Comparison of ENCODE assay signal across 8 mouse cellular contexts in genomic region chr14:105898266-105899111, GRCm38 (mm10). TPM values are rescaled to one million over a fixed set of nuclear protein-coding genes. Genes with fewer than 3 reads are reported as not detected.
DNase-seq lines count a peak whose midpoint lies in the region; ATAC-seq and TF ChIP-seq lines count a peak whose summit lies in the region.

No protein-coding gene starts in this region.

- H3K4me3 ChIP-seq in erythroblast, embryonic 14.5 days (replicated peaks) = peak overlapping the region; percentile 56
- peak overlapping the region; percentile 80 for H3K4me3 ChIP-seq in embryonic facial prominence, embryonic 15.5 days (replicated peaks)
- peak overlapping the region; percentile 91 for H3K4me3 ChIP-seq in heart, embryonic 11.5 days (ENCODE audit: low read depth, low read length)
- peak overlapping the region; percentile 90 for H3K4me3 ChIP-seq in kidney, embryonic 15.5 days (replicated peaks)
- H3K4me3 ChIP-seq in limb, embryonic 14.5 days (replicated peaks; ENCODE audit: low read length) = peak overlapping the region; percentile 91
- H3K4me3 ChIP-seq in midbrain, embryonic 15.5 days = peak overlapping the region; percentile 91

- under 1% methylated on average over 58 of the region's 58 CpGs for WGBS in embryonic facial prominence, embryonic 15.5 days
- under 1% methylated on average over 58 of the region's 58 CpGs for WGBS in heart, embryonic 11.5 days (ENCODE audit: insufficient replicate concordance)
- WGBS in kidney, embryonic 15.5 days = under 1% methylated on average over 58 of the region's 58 CpGs
- 2% methylated on average over 58 of the region's 58 CpGs for WGBS in limb, embryonic 14.5 days
- WGBS in midbrain, embryonic 15.5 days = under 1% methylated on average over 58 of the region's 58 CpGs

- H3K4me1 ChIP-seq in erythroblast, embryonic 14.5 days (ENCODE audit: control insufficient read depth) = peaks cover 13% of the 10 kb centered on the region
- peaks cover 7% of the 10 kb centered on the region for H3K4me1 ChIP-seq in embryonic facial prominence, embryonic 15.5 days
- H3K4me1 ChIP-seq in heart, embryonic 11.5 days (ENCODE audit: control insufficient read depth, insufficient read depth, low read length) = peaks cover 5% of the 10 kb centered on the region; the same call in 1 of the 2 replicates
- H3K4me1 ChIP-seq in kidney, embryonic 15.5 days = peaks cover 13% of the 10 kb centered on the region
- peaks cover 4% of the 10 kb centered on the region; the same call in 1 of the 2 replicates for H3K4me1 ChIP-seq in limb, embryonic 14.5 days (ENCODE audit: control insufficient read depth, insufficient read depth, low read length)
- peaks cover 24% of the 10 kb centered on the region for H3K4me1 ChIP-seq in midbrain, embryonic 15.5 days

- no peaks in the 10 kb centered on the region; the same call in 1 of the 2 replicates for H3K36me3 ChIP-seq in erythroblast, embryonic 14.5 days (ENCODE audit: control insufficient read depth)
- H3K36me3 ChIP-seq in embryonic facial prominence, embryonic 15.5 days = no peaks in the 10 kb centered on the region
- H3K36me3 ChIP-seq in heart, embryonic 11.5 days (ENCODE audit: control insufficient read depth, insufficient read depth, low read length) = no peaks in the 10 kb centered on the region
- H3K36me3 ChIP-seq in kidney, embryonic 15.5 days = no peaks in the 10 kb centered on the region
- peaks cover under 1% of the 10 kb centered on the region for H3K36me3 ChIP-seq in limb, embryonic 14.5 days (ENCODE audit: control insufficient read depth, insufficient read depth, low read length)
- H3K36me3 ChIP-seq in midbrain, embryonic 15.5 days (replicated peaks) = no peaks in the 10 kb centered on the region

- no peak for TF ChIP-seq POLR2A in limb, embryonic 14.5 days (IDR thresholded peaks at IDR 0.05; ENCODE audit: borderline replicate concordance, extremely low read depth, insufficient read depth, insufficient read length)

- H3K27ac ChIP-seq in embryonic facial prominence, embryonic 15.5 days (replicated peaks) = peak overlapping the region; percentile 100
- H3K27ac ChIP-seq in heart, embryonic 11.5 days (ENCODE audit: low read depth, low read length) = peak overlapping the region; percentile 100
- H3K27ac ChIP-seq in kidney, embryonic 15.5 days = peak overlapping the region; percentile 99
- peak overlapping the region; percentile 98 for H3K27ac ChIP-seq in limb, embryonic 14.5 days (replicated peaks; ENCODE audit: low read depth, low read length)
- peak overlapping the region; percentile 98 for H3K27ac ChIP-seq in midbrain, embryonic 15.5 days

- H3K4me2 ChIP-seq in embryonic facial prominence, embryonic 15.5 days (replicated peaks) = peak overlapping the region; percentile 95
- H3K4me2 ChIP-seq in heart, embryonic 11.5 days = peak overlapping the region; percentile 94
- H3K4me2 ChIP-seq in kidney, embryonic 15.5 days = peak overlapping the region; percentile 91
- peak overlapping the region; percentile 89 for H3K4me2 ChIP-seq in limb, embryonic 14.5 days (replicated peaks; ENCODE audit: low read depth, low read length, severe bottlenecking)
- peak overlapping the region; percentile 91 for H3K4me2 ChIP-seq in midbrain, embryonic 15.5 days

- H3K27me3 ChIP-seq in erythroblast, embryonic 14.5 days (ENCODE audit: control insufficient read depth) = peaks cover 55% of the 10 kb centered on the region
- H3K27me3 ChIP-seq in embryonic facial prominence, embryonic 15.5 days = no peaks in the 10 kb centered on the region
- H3K27me3 ChIP-seq in heart, embryonic 11.5 days (ENCODE audit: control insufficient read depth, insufficient read depth, low read length) = no peaks in the 10 kb centered on the region
- no peaks in the 10 kb centered on the region for H3K27me3 ChIP-seq in kidney, embryonic 15.5 days
- no peaks in the 10 kb centered on the region for H3K27me3 ChIP-seq in limb, embryonic 14.5 days (ENCODE audit: control insufficient read depth, insufficient read depth, low read length)
- no peaks in the 10 kb centered on the region for H3K27me3 ChIP-seq in midbrain, embryonic 15.5 days (replicated peaks)

- H3K9ac ChIP-seq in embryonic facial prominence, embryonic 15.5 days = peak overlapping the region; percentile 58
- H3K9ac ChIP-seq in heart, embryonic 11.5 days (ENCODE audit: low read depth, low read length) = peak overlapping the region; percentile 88
- peak overlapping the region; percentile 66 for H3K9ac ChIP-seq in kidney, embryonic 15.5 days
- H3K9ac ChIP-seq in limb, embryonic 14.5 days (ENCODE audit: low read depth, low read length, severe bottlenecking) = peak overlapping the region; percentile 98
- peak overlapping the region; percentile 67 for H3K9ac ChIP-seq in midbrain, embryonic 15.5 days

- peak; percentile 70 for DNase-seq in limb, embryonic 14.5 days (ENCODE audit: low spot score)
- peak; percentile 43 to 73 for DNase-seq in spleen, adult 18-20 months

- ATAC-seq in erythroblast, adult 5-6 weeks (replicated peaks; ENCODE audit: low FRiP score, poor library complexity, severe bottlenecking) = no peak
- no peak for ATAC-seq in embryonic facial prominence, embryonic 15.5 days (ENCODE audit: insufficient number of reproducible peaks, low FRiP score, low TSS enrichment, low read depth)
- ATAC-seq in heart, embryonic 11.5 days (replicated peaks; ENCODE audit: insufficient number of reproducible peaks, low FRiP score, low TSS enrichment) = peak; percentile 2; the same call in 1 of the 2 replicates
- peak; percentile 33 for ATAC-seq in kidney, embryonic 15.5 days (replicated peaks; ENCODE audit: low FRiP score)
- ATAC-seq in limb, embryonic 14.5 days (ENCODE audit: low FRiP score, low read depth) = no peak
- peak; percentile 32 for ATAC-seq in midbrain, embryonic 15.5 days (replicated peaks)

- no peaks in the 10 kb centered on the region; the same call in 1 of the 2 replicates for H3K9me3 ChIP-seq in erythroblast, embryonic 14.5 days (ENCODE audit: control insufficient read depth, low read length)
- H3K9me3 ChIP-seq in embryonic facial prominence, embryonic 15.5 days (replicated peaks) = no peaks in the 10 kb centered on the region
- H3K9me3 ChIP-seq in heart, embryonic 11.5 days (replicated peaks; ENCODE audit: control insufficient read depth, low read length) = no peaks in the 10 kb centered on the region
- peaks cover 3% of the 10 kb centered on the region; the same call in 1 of the 2 replicates for H3K9me3 ChIP-seq in kidney, embryonic 15.5 days (replicated peaks)
- H3K9me3 ChIP-seq in limb, embryonic 14.5 days (ENCODE audit: control insufficient read depth, low read length) = 0 out of 2 replicates have a peak, but pooled peaks cover 3% of the 10 kb centered on the region
- no peaks in the 10 kb centered on the region for H3K9me3 ChIP-seq in midbrain, embryonic 15.5 days

RNA-seq across cellular contexts. Expression of gene Spry2, which starts 1.9 kb away (rescaled TPM):
- polyA plus RNA-seq in erythroblast, embryonic 14.5 days (2012) = 0.04 TPM in 1 of 2 replicates, not detected in the other
- total RNA-seq in erythroblast, adult 5-6 weeks (2015; ENCODE audit: low replicate concordance) = 2.5 and 3.7 TPM in 2 replicates
- 1.8 and 2.8 TPM in 2 replicates for total RNA-seq in erythroblast, adult 5-6 weeks (2017; ENCODE audit: low replicate concordance)
- 53.2 and 53.7 TPM in 2 replicates for polyA plus RNA-seq in embryonic facial prominence, embryonic 15.5 days (2015; fragmentation: Nextera tagmentation; extraction: Ambion mirVana)
- 58.3 and 62.9 TPM in 2 replicates for polyA plus RNA-seq in heart, embryonic 11.5 days (2014; fragmentation: Nextera tagmentation; extraction: Ambion mirVana)
- polyA plus RNA-seq in kidney, embryonic 15.5 days (2015; fragmentation: Nextera tagmentation; extraction: Ambion mirVana) = 56.2 and 61.9 TPM in 2 replicates
- polyA plus RNA-seq in limb, embryonic 14.5 days (2012; rRNA removed) = 35.6 and 43.7 TPM in 2 replicates
- polyA plus RNA-seq in limb, embryonic 14.5 days (2014; fragmentation: Nextera tagmentation; extraction: Ambion mirVana) = 75.9 and 80.1 TPM in 2 replicates
- polyA plus RNA-seq in midbrain, embryonic 15.5 days (2015; fragmentation: Nextera tagmentation; extraction: Ambion mirVana) = 24.2 and 25.1 TPM in 2 replicates

Comparison
In these comparisons a context has a peak if more than half of its experiments do, and no peak if none do; other contexts are left out.
1. ATAC-seq: peak in heart, embryonic 11.5 days (single experiment), kidney, embryonic 15.5 days (single experiment) and midbrain, embryonic 15.5 days (single experiment); none in erythroblast, adult 5-6 weeks (single experiment), embryonic facial prominence, embryonic 15.5 days (single experiment) and limb, embryonic 14.5 days (single experiment).
2. RNA of gene Spry2, which starts 1.9 kb away (polyA plus RNA-seq): 35.6 to 80.1 TPM in limb, embryonic 14.5 days, 58.3 to 62.9 TPM in heart, embryonic 11.5 days, 56.2 to 61.9 TPM in kidney, embryonic 15.5 days, 53.2 to 53.7 TPM in embryonic facial prominence, embryonic 15.5 days and 24.2 to 25.1 TPM in midbrain, embryonic 15.5 days; 0.04 TPM in erythroblast, embryonic 14.5 days; every median in the first group is over 10 times any median in the second.
3. Peak in every context shown above with its lines, with median percentiles within 50 percentile points of each other: H3K4me3 ChIP-seq, H3K27ac ChIP-seq, H3K4me2 ChIP-seq and H3K9ac ChIP-seq.